Mouse (Mus musculus) stomach, embryonic 16.5 days (tissue): ENCODE measurements at regions not wholly inside any gene's neighbourhood (a gene's known extent, or its start where the extent isn't known, plus 50 kb on each side); places are given as distances from the start of the nearest gene placed in this dataset.

ENCODE experiments used
- ATAC-seq: fragments of 200-750 bp; cut with Nextera tagmentation; 2 replicates; pipeline ENCODE4 v1.8.0; 2017; ENCODE audit warnings: moderate number of reproducible peaks, moderate TSS enrichment; ENCODE audit not compliant: insufficient read depth, low FRiP score
- H3K27ac ChIP-seq: fragments of 300-500 bp; sonication (generic); 2 replicates; pipeline ENCODE4 v1.5.1; 2014; ENCODE audit warnings: low read length
- H3K27me3 ChIP-seq: fragments of 300-500 bp; sonication (generic); 2 replicates; pipeline ENCODE4 v1.6.1; 2014; ENCODE audit warnings: low read length, control low read depth, mixed read lengths; ENCODE audit not compliant: control insufficient read depth, insufficient read depth
- H3K36me3 ChIP-seq: fragments of 300-500 bp; sonication (generic); 2 replicates; pipeline ENCODE4 v1.6.1; 2014; ENCODE audit warnings: low read length; ENCODE audit not compliant: control insufficient read depth, insufficient read depth
- H3K4me1 ChIP-seq: fragments of 300-500 bp; sonication (generic); 2 replicates; pipeline ENCODE4 v1.6.1; 2014; ENCODE audit warnings: low read length, control low read depth, mixed read lengths; ENCODE audit not compliant: control insufficient read depth, insufficient read depth
- H3K4me2 ChIP-seq: fragments of 300-500 bp; sonication (generic); 2 replicates; pipeline ENCODE4 v1.6.1; 2014; ENCODE audit warnings: low read depth, low read length, mixed read lengths
- H3K4me3 ChIP-seq: fragments of 300-500 bp; sonication (generic); replicated peaks from 2 replicates; pipeline ENCODE4 v1.5.1; 2014; ENCODE audit warnings: mild to moderate bottlenecking, low read length
- H3K9ac ChIP-seq: fragments of 300-500 bp; sonication (generic); 2 replicates; pipeline ENCODE4 v1.6.1; 2014; ENCODE audit warnings: low read length
- H3K9me3 ChIP-seq: fragments of 300-500 bp; sonication (generic); replicated peaks from 2 replicates; pipeline ENCODE4 v1.6.1; 2016; ENCODE audit warnings: low read length, control low read depth; ENCODE audit not compliant: control insufficient read depth
- WGBS: fragments of 180-500 bp; shearing (Covaris S2); extraction: QIAGEN DNeasy Blood & Tissue Kit; methylation state at CpG from one replicate; pipeline ENCODE4 v1.1.7; 2014; 5-methylcytosine and 5-hydroxymethylcytosine counted together

- H3K36me3 ChIP-seq: no peaks in the 10 kb centered on the region
- no peak for ATAC-seq
These were observed 61.0 kb upstream of the Dnajc24 start for GRCm38 (mm10) chr2:106064316-106064715.

More at GRCm38 (mm10) chr2:106064316-106064715, 61.0 kb upstream of the Dnajc24 start:
- Histone ChIP-seq H3K27me3 (no peaks in the 10 kb centered on the region), H3K4me1 (no peaks in the 10 kb centered on the region), H3K4me2 (no peak overlapping the region), H3K4me3 (no peak overlapping the region), H3K27ac (no peak overlapping the region), H3K9me3 (no peaks in the 10 kb centered on the region), H3K9ac (no peak overlapping the region)
- 79% methylated on average over 2 of the region's 2 CpGs for WGBS
